ENCODE assay signal across 25 mouse cellular contexts in the genomic region with DNA sequence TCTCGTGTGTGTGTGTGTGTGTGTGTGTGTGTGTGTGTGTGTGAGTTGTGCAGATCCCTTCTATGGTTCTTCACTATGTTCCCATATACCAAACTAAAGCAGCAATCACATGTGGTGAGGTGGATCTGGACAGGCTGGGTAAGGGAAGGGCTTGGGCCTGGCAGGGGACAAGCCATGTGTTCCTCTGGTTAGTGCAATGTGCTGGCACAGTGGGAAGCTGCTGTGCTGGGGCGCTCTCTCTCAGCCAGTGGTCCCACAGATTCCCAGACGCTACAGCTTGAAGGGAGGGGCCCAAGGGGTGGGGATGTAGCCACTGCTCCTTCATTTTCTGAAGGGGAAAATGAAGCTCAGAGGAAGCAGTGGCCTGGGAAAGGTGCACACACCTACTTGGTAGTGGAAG. TPM values are rescaled to one million over a fixed set of nuclear protein-coding genes. Genes with fewer than 3 reads are reported as not detected.
DNase-seq lines count a peak whose midpoint lies in the region; ATAC-seq lines count a peak whose summit lies in the region.
"Had no signal": no experiment of that assay in that cellular context is flagged by ENCODE, and none has a peak within 500 bp of the region (broad histone marks: within the 10 kb centered on the region; RNA-seq: fewer than 3 reads in every experiment).

No protein-coding gene starts in this region.

- no peaks in the 10 kb centered on the region for H3K9me3 ChIP-seq in hindbrain, embryonic 16.5 days (ENCODE audit: control insufficient read depth, low read length)
- no peaks in the 10 kb centered on the region for H3K9me3 ChIP-seq in hindbrain, embryonic 13.5 days
- H3K9me3 ChIP-seq in midbrain, embryonic 15.5 days = no peaks in the 10 kb centered on the region
- no peaks in the 10 kb centered on the region for H3K9me3 ChIP-seq in midbrain, embryonic 13.5 days
- H3K9me3 ChIP-seq: embryonic facial prominence, embryonic 13.5 days; heart, embryonic 12.5 days had no signal

- peak; percentile 20 to 53 for DNase-seq in cerebellum, postnatal 14 days
- no peak for DNase-seq in cerebellum, adult 9-10 months
- peak; percentile 26 for DNase-seq in retina, postnatal 1 day
- DNase-seq in left cerebral cortex, adult 18-20 months (ENCODE audit: low spot score in 2 of 2) = no peak

- no peak overlapping the region for H3K4me2 ChIP-seq in hindbrain, embryonic 16.5 days (ENCODE audit: low read length)
- no peak overlapping the region for H3K4me2 ChIP-seq in hindbrain, embryonic 13.5 days
- no peak overlapping the region for H3K4me2 ChIP-seq in midbrain, embryonic 15.5 days
- H3K4me2 ChIP-seq in midbrain, embryonic 13.5 days (replicated peaks) = no peak overlapping the region
- H3K4me2 ChIP-seq: embryonic facial prominence, embryonic 13.5 days; heart, embryonic 12.5 days had no signal

- no peaks in the 10 kb centered on the region for H3K27me3 ChIP-seq in hindbrain, embryonic 16.5 days (replicated peaks; ENCODE audit: control insufficient read depth, insufficient read depth, low read length)
- H3K27me3 ChIP-seq in hindbrain, embryonic 13.5 days = no peaks in the 10 kb centered on the region
- H3K27me3 ChIP-seq in midbrain, embryonic 15.5 days (replicated peaks) = no peaks in the 10 kb centered on the region
- H3K27me3 ChIP-seq in midbrain, embryonic 13.5 days = no peaks in the 10 kb centered on the region
- H3K27me3 ChIP-seq: embryonic facial prominence, embryonic 13.5 days; heart, embryonic 12.5 days had no signal

- WGBS in hindbrain, embryonic 16.5 days = 45% methylated on average over 3 of the region's 3 CpGs
- WGBS in hindbrain, embryonic 13.5 days = 45% methylated on average over 3 of the region's 3 CpGs
- 52% methylated on average over 3 of the region's 3 CpGs for WGBS in midbrain, embryonic 15.5 days
- WGBS in midbrain, embryonic 13.5 days = 53% methylated on average over 3 of the region's 3 CpGs

- H3K36me3 ChIP-seq in hindbrain, embryonic 16.5 days (ENCODE audit: control insufficient read depth, insufficient read depth, low read length) = no peaks in the 10 kb centered on the region
- no peaks in the 10 kb centered on the region for H3K36me3 ChIP-seq in hindbrain, embryonic 13.5 days
- H3K36me3 ChIP-seq in midbrain, embryonic 15.5 days (replicated peaks) = no peaks in the 10 kb centered on the region
- H3K36me3 ChIP-seq in midbrain, embryonic 13.5 days = no peaks in the 10 kb centered on the region
- H3K36me3 ChIP-seq: embryonic facial prominence, embryonic 13.5 days; heart, embryonic 12.5 days had no signal

- peaks cover 5% of the 10 kb centered on the region for H3K4me1 ChIP-seq in hindbrain, embryonic 16.5 days (ENCODE audit: control insufficient read depth, insufficient read depth, low read depth, low read length)
- peaks cover 20% of the 10 kb centered on the region; the same call in 1 of the 2 replicates for H3K4me1 ChIP-seq in hindbrain, embryonic 13.5 days (replicated peaks)
- peaks cover 6% of the 10 kb centered on the region for H3K4me1 ChIP-seq in midbrain, embryonic 15.5 days
- peaks cover 15% of the 10 kb centered on the region for H3K4me1 ChIP-seq in midbrain, embryonic 13.5 days (replicated peaks)
- H3K4me1 ChIP-seq: embryonic facial prominence, embryonic 13.5 days; heart, embryonic 12.5 days had no signal

- H3K4me3 ChIP-seq in hindbrain, embryonic 16.5 days (ENCODE audit: low read length) = no peak overlapping the region
- no peak overlapping the region for H3K4me3 ChIP-seq in hindbrain, embryonic 13.5 days
- H3K4me3 ChIP-seq in midbrain, embryonic 15.5 days = no peak overlapping the region
- H3K4me3 ChIP-seq in midbrain, embryonic 13.5 days (replicated peaks) = no peak overlapping the region
- H3K4me3 ChIP-seq: embryonic facial prominence, embryonic 13.5 days; gastrocnemius, adult 2 months; heart, embryonic 12.5 days had no signal

- H3K9ac ChIP-seq in hindbrain, embryonic 16.5 days (ENCODE audit: low read depth, low read length) = no peak overlapping the region
- H3K9ac ChIP-seq in hindbrain, embryonic 13.5 days = no peak overlapping the region
- no peak overlapping the region for H3K9ac ChIP-seq in midbrain, embryonic 15.5 days
- no peak overlapping the region for H3K9ac ChIP-seq in midbrain, embryonic 13.5 days (replicated peaks)
- H3K9ac ChIP-seq: embryonic facial prominence, embryonic 13.5 days; heart, embryonic 12.5 days had no signal

- no peak overlapping the region for H3K27ac ChIP-seq in hindbrain, embryonic 16.5 days (ENCODE audit: low read depth, low read length)
- H3K27ac ChIP-seq in hindbrain, embryonic 13.5 days = no peak overlapping the region
- no peak overlapping the region for H3K27ac ChIP-seq in midbrain, embryonic 15.5 days
- H3K27ac ChIP-seq in midbrain, embryonic 13.5 days = no peak overlapping the region
- H3K27ac ChIP-seq: embryonic facial prominence, embryonic 13.5 days had no signal

- ATAC-seq in hindbrain, embryonic 16.5 days = peak; percentile 37; the same call in 1 of the 2 replicates
- ATAC-seq in hindbrain, embryonic 13.5 days (ENCODE audit: low FRiP score) = no peak
- ATAC-seq in midbrain, embryonic 15.5 days (replicated peaks) = 0 out of 2 replicates have a peak, but pooled peaks have one; percentile 56
- no peak for ATAC-seq in midbrain, embryonic 13.5 days
- ATAC-seq: forebrain, embryonic 14.5 days; inflammation-experienced regulatory T-cells, adult 6 months; intestine, postnatal 0 days had no signal

RNA-seq across cellular contexts. Expression of gene Tnp1, which starts 40.1 kb away (rescaled TPM):
- not detected in 2 replicates for polyA plus RNA-seq in hindbrain, embryonic 16.5 days (2015; fragmentation: Nextera tagmentation; extraction: Ambion mirVana)
- polyA plus RNA-seq in hindbrain, embryonic 13.5 days (2015; fragmentation: Nextera tagmentation; extraction: Ambion mirVana) = not detected in 2 replicates
- not detected in 2 replicates for polyA plus RNA-seq in midbrain, embryonic 15.5 days (2015; fragmentation: Nextera tagmentation; extraction: Ambion mirVana)
- not detected in 2 replicates for polyA plus RNA-seq in midbrain, embryonic 13.5 days (2015; fragmentation: Nextera tagmentation; extraction: Ambion mirVana)
- not detected for total RNA-seq in left cerebral cortex, adult 18-20 months (2021)
- total RNA-seq: adrenal gland, adult 8-10 months; adrenal gland, postnatal 36 days; ES-E14; gastrocnemius, adult 2 months; gastrocnemius, postnatal 25 days; granulocyte monocyte progenitor cell, adult 5-6 weeks; heart, adult 8-10 months; heart, postnatal 25 days had no signal
- polyA plus RNA-seq: brain, embryonic 14.5 days; cerebellum, adult 2 months; embryonic facial prominence, embryonic 13.5 days; forebrain, embryonic 14.5 days; heart, embryonic 12.5 days; heart, embryonic 16.5 days; hindbrain, embryonic 11.5 days; inflammation-experienced regulatory T-cells, adult 6 months; intestine, postnatal 0 days had no signal

Comparison
In these comparisons a context has a peak if more than half of its experiments do, and no peak if none do; other contexts are left out.
1. DNase-seq: peak in cerebellum, postnatal 14 days (2 of 2) and retina, postnatal 1 day (single experiment); none in cerebellum, adult 9-10 months (single experiment) and left cerebral cortex, adult 18-20 months (0 of 2).
2. ATAC-seq: peak in hindbrain, embryonic 16.5 days (single experiment) and midbrain, embryonic 15.5 days (single experiment); none in hindbrain, embryonic 13.5 days (single experiment) and midbrain, embryonic 13.5 days (single experiment).